Mouse (Mus musculus) brain, embryonic 14.5 days (tissue): ENCODE measurements around the gene Gm47995.
"Not testable (repeated sequence)": the region's sequence is repeated elsewhere in the genome, so short reads cannot be mapped to it uniquely, and the experiment has no call there.

Experiments
- CTCF ChIP-seq: fragments of 200-500 bp; IDR thresholded peaks from 2 replicates; pipeline ENCODE4 v1.5.1; 2012; ENCODE audit warnings: inconsistent platforms, mild to moderate bottlenecking, moderate library complexity, borderline replicate concordance; ENCODE audit not compliant: insufficient read depth, insufficient read length; ENCODE audit errors: extremely low read depth
- POLR2A ChIP-seq: fragments of 200-500 bp; IDR thresholded peaks from 2 replicates; pipeline ENCODE4 v1.6.1; 2012; ENCODE audit warnings: mild to moderate bottlenecking, inconsistent platforms, borderline replicate concordance; ENCODE audit not compliant: poor library complexity, insufficient read depth, insufficient read length, severe bottlenecking; ENCODE audit errors: extremely low read depth

GRCm38 (mm10) chr1:151192739-151193138 lies 5.5 kb upstream of the Gm47995 start:
- not testable (repeated sequence) for TF ChIP-seq CTCF, POLR2A
